ENCODE assay signal across 32 mouse cellular contexts in the genomic region with DNA sequence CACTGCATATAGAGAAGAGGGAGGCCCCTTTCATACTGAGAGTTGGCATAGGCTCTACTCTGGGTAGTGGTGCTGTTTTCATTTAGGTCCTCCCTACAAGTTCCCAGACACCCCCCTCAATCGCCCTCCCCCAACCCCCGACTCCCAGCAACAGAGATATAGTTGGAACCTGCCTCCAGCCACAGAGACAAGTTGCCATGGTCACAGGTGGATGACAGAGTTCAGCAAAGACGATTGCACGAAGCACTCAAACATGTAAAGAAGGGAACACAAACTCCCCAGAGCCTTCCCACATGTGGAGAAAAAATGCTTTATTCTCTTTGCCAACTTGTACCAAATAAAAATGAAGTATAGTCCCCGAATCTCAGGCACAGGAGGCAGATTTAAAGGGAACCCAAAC. TPM values are rescaled to one million over a fixed set of nuclear protein-coding genes. Genes with fewer than 3 reads are reported as not detected.
"Had no signal": no experiment of that assay in that cellular context is flagged by ENCODE, and none has a peak within 500 bp of the region (broad histone marks: within the 10 kb centered on the region; RNA-seq: fewer than 3 reads in every experiment).

No protein-coding gene starts in this region.

- H3K9ac ChIP-seq: heart, embryonic 13.5 days; heart, embryonic 15.5 days; hindbrain, embryonic 12.5 days; hindbrain, embryonic 14.5 days; kidney, embryonic 15.5 days; limb, embryonic 13.5 days; limb, embryonic 15.5 days; liver, embryonic 12.5 days; liver, embryonic 14.5 days had no signal

- H3K4me2 ChIP-seq: heart, embryonic 11.5 days; heart, embryonic 13.5 days; heart, embryonic 15.5 days; hindbrain, embryonic 12.5 days; hindbrain, embryonic 14.5 days; kidney, embryonic 15.5 days; limb, embryonic 13.5 days; limb, embryonic 15.5 days; liver, embryonic 12.5 days had no signal

- H3K27me3 ChIP-seq: hindbrain, embryonic 12.5 days; limb, embryonic 15.5 days had no signal

- H3K27ac ChIP-seq: heart, adult 2 months; heart, embryonic 13.5 days; heart, embryonic 15.5 days; hindbrain, embryonic 12.5 days; hindbrain, embryonic 14.5 days; kidney, embryonic 15.5 days; limb, embryonic 13.5 days; limb, embryonic 15.5 days; liver, embryonic 12.5 days; liver, embryonic 14.5 days had no signal

- H3K4me3 ChIP-seq: heart, adult 2 months; heart, embryonic 13.5 days; heart, embryonic 15.5 days; hindbrain, embryonic 12.5 days; kidney, embryonic 15.5 days; limb, embryonic 13.5 days; limb, embryonic 15.5 days; liver, embryonic 12.5 days had no signal

- H3K9me3 ChIP-seq: heart, embryonic 15.5 days; kidney, embryonic 15.5 days; liver, embryonic 12.5 days had no signal

- H3K36me3 ChIP-seq: heart, embryonic 13.5 days; heart, embryonic 15.5 days; hindbrain, embryonic 12.5 days; kidney, embryonic 15.5 days; limb, embryonic 13.5 days; limb, embryonic 15.5 days; liver, embryonic 12.5 days had no signal

- ATAC-seq: hindbrain, embryonic 16.5 days; intestine, embryonic 16.5 days; liver, embryonic 12.5 days had no signal

- H3K4me1 ChIP-seq: heart, embryonic 13.5 days; heart, embryonic 15.5 days; hindbrain, embryonic 12.5 days; kidney, embryonic 15.5 days; liver, embryonic 12.5 days had no signal

- DNase-seq: gastrocnemius, postnatal 14 days; gastrocnemius, postnatal 36 days; heart, adult 11 months; heart, adult 2 months; heart, postnatal 14 days; heart, postnatal 36 days; kidney, adult 11 months; kidney, adult 2 months; kidney, adult 9 months; kidney, postnatal 10 days; kidney, postnatal 25 days; kidney, postnatal 4 days; layer of hippocampus, adult 9-11 months; layer of hippocampus, postnatal 36 days; left cerebral cortex, postnatal 4 days had no signal

RNA-seq across cellular contexts. Expression of gene Iqca, which starts 29.3 kb away (rescaled TPM):
- total RNA-seq: gastrocnemius, adult 18-20 months; gastrocnemius, adult 8-10 months; gastrocnemius, postnatal 36 days; heart, adult 2 months; heart, postnatal 36 days; hematopoietic stem cell, adult 5-6 weeks; liver, adult 2 months had no signal
- polyA plus RNA-seq: heart, embryonic 11.5 days; heart, embryonic 15.5 days; heart, postnatal 0 days; intestine, embryonic 16.5 days; liver, adult 2 months had no signal
